Mouse (Mus musculus): ENCODE measurements around the gene Gm21994.

- TF ChIP-seq CTCF (IDR thresholded peaks at IDR 0.05; ENCODE audit: low read depth, low read length): no peak
- TF ChIP-seq POLR2A (IDR thresholded peaks at IDR 0.05; ENCODE audit: extremely low read depth, insufficient read depth, low read length): no peak
These were observed 38.3 kb upstream of the Gm21994 start for GRCm38 (mm10) chr2:150293669-150294068.
